Comparison of ENCODE assay signal across 23 mouse cellular contexts in the genomic region with DNA sequence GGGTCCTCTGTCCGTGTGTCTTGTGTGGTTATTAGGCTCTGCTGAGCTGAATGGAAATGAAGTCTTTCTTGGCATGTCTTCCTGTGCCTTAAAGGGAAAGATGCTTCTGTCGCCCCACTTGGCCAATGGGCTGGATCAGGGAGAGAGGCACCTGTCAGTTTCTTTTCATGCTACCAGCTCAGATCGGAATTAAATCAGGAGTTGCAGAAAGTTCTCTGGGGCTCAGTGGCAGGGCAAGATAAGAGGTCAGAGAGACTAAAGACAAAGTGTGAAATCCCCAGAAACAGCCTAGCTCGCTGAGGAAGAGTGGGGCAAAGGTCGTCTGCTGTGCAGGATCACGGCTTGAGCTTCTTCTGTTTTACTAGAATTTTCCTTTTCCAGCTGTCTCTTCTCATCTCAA.
DNase-seq lines count a peak whose midpoint lies in the region; ATAC-seq and TF ChIP-seq lines count a peak whose summit lies in the region.
"Had no signal": no experiment of that assay in that cellular context is flagged by ENCODE, and none has a peak within 500 bp of the region (broad histone marks: within the 10 kb centered on the region; RNA-seq: fewer than 3 reads in every experiment).

No protein-coding gene starts in this region.

- no peak for DNase-seq in heart, postnatal 10 days
- peak; percentile 30 to 49 for DNase-seq in kidney, postnatal 25 days
- no peak for DNase-seq in kidney, postnatal 10 days
- DNase-seq: adrenal gland, adult 2 months; B cell, adult 2 months; cerebellum, adult 9-10 months; left cerebral cortex, postnatal 4 days; thymus, postnatal 25 days had no signal

- intact Hi-C loops in heart, postnatal 10 days (cut with DNase I): no loop called here

- H3K27ac ChIP-seq in heart, embryonic 13.5 days (replicated peaks): no peak overlapping the region
- peak overlapping the region; percentile 32 for H3K27ac ChIP-seq in brown adipose tissue, adult 24 weeks (replicated peaks; ENCODE audit: low read depth, low read length)
- H3K27ac ChIP-seq in intestine, postnatal 0 days (ENCODE audit: low read depth, low read length): no peak overlapping the region
- H3K27ac ChIP-seq: hindbrain, embryonic 12.5 days; left cerebral cortex, adult 2 months; limb, embryonic 15.5 days; macrophage; midbrain, embryonic 12.5 days; neural tube, embryonic 13.5 days had no signal

- H3K4me2 ChIP-seq in heart, embryonic 13.5 days: no peak overlapping the region
- peak overlapping the region; percentile 45 for H3K4me2 ChIP-seq in intestine, postnatal 0 days (replicated peaks; ENCODE audit: low read depth)
- H3K4me2 ChIP-seq: heart, embryonic 11.5 days; hindbrain, embryonic 12.5 days; limb, embryonic 15.5 days; midbrain, embryonic 12.5 days; neural tube, embryonic 13.5 days had no signal

- 0 out of 2 replicates have a peak overlapping the region, but pooled peaks have one; percentile 8 for H3K9ac ChIP-seq in heart, embryonic 13.5 days
- no peak overlapping the region for H3K9ac ChIP-seq in intestine, postnatal 0 days (ENCODE audit: low read depth, low read length)
- H3K9ac ChIP-seq: hindbrain, embryonic 12.5 days; limb, embryonic 15.5 days; midbrain, embryonic 12.5 days; neural tube, embryonic 13.5 days had no signal

- no peaks in the 10 kb centered on the region for H3K27me3 ChIP-seq in heart, embryonic 13.5 days (replicated peaks)
- H3K27me3 ChIP-seq in intestine, postnatal 0 days (replicated peaks; ENCODE audit: control insufficient read depth, insufficient read depth, low read length): no peaks in the 10 kb centered on the region
- H3K27me3 ChIP-seq: CH12.LX; hindbrain, embryonic 12.5 days; limb, embryonic 15.5 days; midbrain, embryonic 12.5 days; neural tube, embryonic 13.5 days had no signal

- no peak for TF ChIP-seq CTCF in intestine, postnatal 0 days (IDR thresholded peaks at IDR 0.05; ENCODE audit: low read depth)

- no peaks in the 10 kb centered on the region for H3K9me3 ChIP-seq in heart, embryonic 13.5 days
- no peaks in the 10 kb centered on the region for H3K9me3 ChIP-seq in intestine, postnatal 0 days (ENCODE audit: control insufficient read depth)
- H3K9me3 ChIP-seq: hindbrain, embryonic 12.5 days; limb, embryonic 15.5 days; midbrain, embryonic 12.5 days; neural tube, embryonic 13.5 days had no signal

- WGBS in heart, embryonic 13.5 days: 32% methylated on average over 6 of the region's 6 CpGs
- WGBS in intestine, postnatal 0 days: 30% methylated on average over 6 of the region's 6 CpGs

- no peaks in the 10 kb centered on the region for H3K36me3 ChIP-seq in heart, embryonic 13.5 days
- H3K36me3 ChIP-seq in intestine, postnatal 0 days (ENCODE audit: control insufficient read depth, insufficient read depth): no peaks in the 10 kb centered on the region
- H3K36me3 ChIP-seq: G1E; hindbrain, embryonic 12.5 days; limb, embryonic 15.5 days; midbrain, embryonic 12.5 days; neural tube, embryonic 13.5 days had no signal

- peaks cover 27% of the 10 kb centered on the region for H3K4me1 ChIP-seq in heart, embryonic 13.5 days
- H3K4me1 ChIP-seq in brown adipose tissue, adult 24 weeks (ENCODE audit: control insufficient read depth, insufficient read depth, insufficient read length, low read length): peaks cover 3% of the 10 kb centered on the region; the same call in 1 of the 2 replicates
- H3K4me1 ChIP-seq in intestine, postnatal 0 days (replicated peaks; ENCODE audit: control insufficient read depth, insufficient read depth, low read length): no peaks in the 10 kb centered on the region
- H3K4me1 ChIP-seq: limb, embryonic 15.5 days had no signal

- H3K4me3 ChIP-seq in heart, embryonic 13.5 days: no peak overlapping the region
- H3K4me3 ChIP-seq in brown adipose tissue, adult 24 weeks (ENCODE audit: insufficient read depth, low read depth, low read length): peak overlapping the region; percentile 24
- H3K4me3 ChIP-seq in intestine, postnatal 0 days (ENCODE audit: low read depth, low read length): no peak overlapping the region
- H3K4me3 ChIP-seq: hindbrain, embryonic 12.5 days; left cerebral cortex, adult 2 months; limb, embryonic 15.5 days; midbrain, embryonic 12.5 days; myocyte; neural tube, embryonic 13.5 days had no signal

- no peak for ATAC-seq in heart, embryonic 13.5 days (ENCODE audit: extremely low read depth, insufficient number of reproducible peaks, low FRiP score, low TSS enrichment)
- no peak for ATAC-seq in intestine, postnatal 0 days
- no peak for ATAC-seq in megakaryocyte, adult 5-6 weeks (ENCODE audit: poor library complexity, severe bottlenecking)
- ATAC-seq: forebrain, embryonic 14.5 days had no signal

Comparison
In these comparisons a context has a peak if more than half of its experiments do, and no peak if none do; other contexts are left out.
1. DNase-seq: peak in kidney, postnatal 25 days (2 of 2); none in heart, postnatal 10 days (0 of 2) and kidney, postnatal 10 days (single experiment).